Mouse (Mus musculus) thymus, adult 2 months (tissue): ENCODE data around the gene Adam12.

Experiments
- CTCF ChIP-seq: fragments of 200-500 bp; IDR thresholded peaks from 2 replicates; pipeline ENCODE4 v1.5.1; 2012; ENCODE audit warnings: mild to moderate bottlenecking, control low read depth, low read length, moderate library complexity, borderline replicate concordance; ENCODE audit not compliant: control insufficient read depth, poor library complexity, insufficient read depth; ENCODE audit errors: extremely low read depth
- POLR2A ChIP-seq: fragments of 200-500 bp; IDR thresholded peaks from 2 replicates; pipeline ENCODE4 v1.6.1; 2012; ENCODE audit warnings: mild to moderate bottlenecking, low read length, control low read depth, moderate library complexity; ENCODE audit not compliant: control insufficient read depth, poor library complexity, insufficient read depth; ENCODE audit errors: extremely low read depth

- TF ChIP-seq CTCF: no peak
- TF ChIP-seq POLR2A: no peak
Observed at GRCm38 (mm10) chr7:134001581-134001980, 230.4 kb downstream of the Adam12 start.
